Mouse (Mus musculus) right cerebral cortex, postnatal 4 days (tissue): ENCODE results near the gene Tm9sf2.
"Not testable (repeated sequence)": the region's sequence is repeated elsewhere in the genome, so short reads cannot be mapped to it uniquely, and the experiment has no call there.

Source experiments
- DNase-seq: peaks from one replicate; pipeline ENCODE4 v3.0.0-alpha.2; 2022

Gene Tm9sf2

GRCm38 (mm10) chr14:122101890-122102289 is 4.9 kb upstream of the Tm9sf2 start:
- DNase-seq = not testable (repeated sequence)

GRCm38 (mm10) chr14:122104881-122105280 is 2.0 kb upstream of the Tm9sf2 start:
- peak; percentile 87 for DNase-seq

- DNase-seq = no peak
Measured at GRCm38 (mm10) chr14:122105391-122106285, 1.2 kb upstream of the Tm9sf2 start.

DNA sequence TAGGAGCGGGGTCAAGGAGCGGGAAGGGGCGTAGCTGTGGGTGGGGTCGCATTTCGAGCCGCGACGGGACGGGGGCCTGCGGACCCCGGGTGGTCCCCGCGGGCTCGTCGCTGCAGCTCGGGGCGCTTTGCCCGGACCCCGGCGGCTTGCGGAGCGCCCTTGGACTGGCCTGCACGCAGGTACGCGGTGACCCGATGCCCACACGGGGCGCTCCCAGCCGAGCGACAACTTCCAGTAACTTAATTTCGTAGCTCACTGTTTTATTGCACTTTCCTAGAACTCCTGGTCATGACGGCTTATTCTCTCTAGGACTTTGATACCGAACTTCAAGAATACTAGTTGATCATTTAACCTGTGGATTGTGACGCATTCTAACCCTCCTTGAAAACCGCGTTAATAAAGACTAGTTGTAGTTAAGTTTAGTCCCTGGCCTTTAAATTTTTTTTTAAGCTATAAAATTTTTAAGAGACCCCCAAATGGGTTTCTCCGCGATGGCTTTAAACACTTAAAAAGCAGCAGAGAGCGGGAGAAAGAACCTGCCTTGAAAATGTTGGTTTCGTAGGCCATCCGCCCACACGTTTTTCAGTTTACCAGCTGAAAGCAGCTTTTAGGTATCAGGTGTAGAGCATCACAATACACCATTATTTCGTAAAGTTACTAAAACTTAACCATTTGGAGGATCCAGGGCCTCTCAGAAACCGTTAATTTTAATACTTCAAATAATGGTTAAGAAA is 810 bp downstream of the Tm9sf2 start:
- DNase-seq = peak; percentile 24

DNA sequence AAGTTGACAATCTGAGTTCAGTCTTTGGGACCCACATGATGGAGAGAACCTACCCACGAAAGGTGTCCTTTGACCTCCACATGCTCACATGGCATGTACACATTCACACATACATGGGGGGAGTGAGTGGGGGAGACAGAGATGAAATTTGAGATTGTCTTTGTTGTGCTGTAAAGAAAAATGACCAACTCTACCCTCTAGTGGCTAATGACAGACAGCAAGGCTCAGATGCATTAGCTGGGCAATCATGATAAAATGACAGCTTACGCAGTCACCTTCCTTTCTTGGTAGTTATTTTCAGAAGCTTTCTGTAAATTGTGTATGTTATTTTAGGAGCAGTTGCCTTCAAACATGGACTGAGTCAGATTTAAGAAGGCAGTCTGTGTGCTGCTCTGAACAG is 4.8 kb downstream of the Tm9sf2 start:
- DNase-seq = no peak

DNA sequence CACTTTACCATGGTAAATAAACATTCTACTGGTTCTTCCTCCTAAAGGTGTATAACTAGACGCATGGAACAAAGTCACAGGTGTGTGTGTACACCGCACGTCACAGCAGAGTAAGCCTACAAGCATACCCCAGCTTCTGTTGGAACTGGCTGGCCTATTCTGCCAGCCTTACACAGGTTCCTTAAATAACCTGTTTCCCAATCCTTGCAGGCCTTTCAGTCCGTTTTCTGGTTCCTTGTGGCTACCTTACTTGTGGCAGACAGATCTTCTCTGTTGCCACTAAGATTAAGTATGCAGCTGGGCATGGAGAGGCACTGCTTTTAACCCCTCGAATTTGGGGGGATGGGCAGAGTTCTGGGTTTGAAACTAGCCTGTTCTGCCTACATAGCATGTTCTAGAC is 5.5 kb downstream of the Tm9sf2 start:
- DNase-seq = no peak

DNA sequence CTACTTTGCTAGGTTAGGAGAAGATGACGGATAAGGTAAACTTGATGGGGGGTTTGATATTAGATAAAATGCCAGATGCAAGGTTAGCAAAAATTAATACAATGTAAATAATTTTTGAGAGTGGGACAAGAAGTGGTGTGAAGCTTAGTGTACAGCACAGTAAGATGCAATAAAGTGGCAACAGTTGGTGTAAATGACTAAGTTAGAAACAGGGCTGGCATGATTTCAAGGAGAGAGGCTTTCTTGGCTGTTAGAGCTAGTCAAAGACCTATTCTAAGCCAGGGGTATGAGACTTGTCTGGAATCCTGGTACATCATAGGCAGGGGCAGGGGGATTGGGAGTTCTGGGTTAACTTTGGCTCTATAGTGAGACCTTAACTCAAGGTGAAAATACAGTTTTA is 9.4 kb downstream of the Tm9sf2 start:
- no peak for DNase-seq

GRCm38 (mm10) chr14:122130111-122130797 is 23.4 kb downstream of the Tm9sf2 start:
- no peak for DNase-seq

DNA sequence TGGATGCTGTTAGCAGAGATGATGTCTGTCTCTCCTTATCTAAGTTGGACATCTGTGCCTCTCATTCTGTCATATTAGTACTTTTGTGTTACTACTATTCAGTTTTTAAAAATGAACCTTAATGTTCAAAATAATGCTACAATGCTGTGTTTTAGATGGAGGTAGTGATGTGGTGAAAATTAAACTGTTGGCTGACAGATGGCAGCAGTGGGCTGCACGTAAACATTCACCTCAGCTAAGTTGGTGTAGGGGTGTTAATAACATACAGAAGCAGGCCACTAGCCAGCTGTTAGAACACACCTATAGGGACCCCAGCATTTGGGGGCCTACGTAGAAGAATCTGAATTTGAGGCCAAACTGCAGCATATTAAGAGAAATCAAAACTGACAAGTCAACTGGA is 24.8 kb downstream of the Tm9sf2 start:
- no peak for DNase-seq

DNA sequence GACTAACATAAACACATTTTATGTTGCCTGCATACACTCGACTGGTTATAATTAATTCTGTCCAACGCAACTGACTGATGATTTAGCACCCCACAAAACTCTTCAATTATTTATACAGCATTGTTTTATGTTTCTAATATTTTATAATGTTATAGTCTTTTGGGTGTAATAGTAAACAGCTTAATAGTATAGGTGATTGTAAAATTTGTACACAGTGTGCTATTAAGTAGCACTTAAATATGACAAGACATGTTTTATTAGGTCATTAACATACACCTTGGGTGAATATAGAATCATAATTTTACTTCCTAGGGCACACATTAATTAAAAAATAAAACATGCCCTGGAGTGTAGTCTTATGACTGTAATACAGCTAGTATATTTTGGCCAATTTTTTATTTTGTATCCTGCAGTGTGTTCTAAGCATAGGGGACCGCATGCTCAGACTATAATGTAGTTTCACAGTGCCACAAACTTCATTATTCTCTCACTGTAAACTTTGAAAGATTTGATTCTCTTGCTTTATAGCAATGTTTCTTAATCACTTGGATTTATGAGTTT is 29.6 kb downstream of the Tm9sf2 start:
- no peak for DNase-seq

DNA sequence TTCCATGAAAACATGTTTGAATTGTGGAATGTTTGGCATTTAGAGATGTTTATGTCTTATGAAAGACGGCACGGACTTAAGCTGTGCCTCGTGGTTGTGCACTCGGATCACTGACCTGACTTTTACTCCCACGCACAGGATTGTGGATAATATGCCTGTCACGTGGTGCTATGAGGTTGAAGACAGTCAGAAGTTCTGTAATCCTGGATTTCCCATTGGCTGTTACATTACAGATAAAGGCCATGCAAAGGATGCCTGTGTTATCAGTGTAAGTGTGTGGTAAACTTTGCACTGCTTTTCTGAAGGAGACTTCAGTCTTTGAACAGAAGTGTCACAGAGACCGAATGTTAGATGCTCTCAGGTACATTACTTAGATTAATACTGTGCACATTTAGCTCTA is 30.4 kb downstream of the Tm9sf2 start:
- no peak for DNase-seq

DNA sequence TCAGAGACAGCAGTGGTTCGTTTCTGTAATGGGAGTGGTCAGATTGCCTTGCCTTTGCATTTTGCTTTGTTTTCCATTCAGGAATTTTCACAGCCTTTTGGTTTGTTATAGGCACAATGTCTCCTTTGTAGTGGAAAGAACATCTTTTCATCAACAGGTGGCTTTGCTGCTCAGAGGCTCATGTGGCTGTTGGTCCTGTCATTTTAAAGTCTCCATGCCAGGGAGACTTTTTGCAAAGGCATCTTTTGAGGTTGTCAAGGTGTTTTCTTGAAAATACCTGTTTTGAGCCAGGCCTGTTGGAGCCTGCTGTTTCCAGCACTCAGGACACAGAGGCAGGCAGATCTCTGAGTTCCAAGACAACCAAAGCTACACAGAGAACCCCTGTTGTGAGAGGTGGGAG is 33.3 kb downstream of the Tm9sf2 start:
- no peak for DNase-seq

- DNase-seq = no peak
Measured at GRCm38 (mm10) chr14:122143585-122144269, 36.9 kb downstream of the Tm9sf2 start.

DNA sequence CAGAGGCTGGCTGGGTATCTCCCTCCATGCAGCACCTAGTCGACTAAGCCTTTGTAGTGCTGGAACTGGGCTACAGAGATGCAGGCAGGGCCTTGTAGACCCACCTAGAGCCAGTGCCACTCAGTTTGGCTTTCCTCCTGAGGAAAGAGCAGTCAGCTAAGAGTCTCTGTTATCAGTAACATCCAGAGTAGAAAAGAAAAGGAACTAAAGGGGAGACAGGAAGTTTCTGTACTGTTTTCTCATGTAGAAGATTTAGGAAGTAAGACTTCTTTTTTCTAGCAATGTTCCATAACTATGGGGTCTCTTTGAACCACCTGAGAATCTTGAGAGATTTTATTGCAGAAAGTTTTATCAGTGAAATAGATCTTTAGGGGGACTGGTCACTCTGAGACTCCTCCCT is 38.5 kb downstream of the Tm9sf2 start:
- no peak for DNase-seq

GRCm38 (mm10) chr14:122150616-122151015 is 43.8 kb downstream of the Tm9sf2 start:
- DNase-seq = no peak

DNA sequence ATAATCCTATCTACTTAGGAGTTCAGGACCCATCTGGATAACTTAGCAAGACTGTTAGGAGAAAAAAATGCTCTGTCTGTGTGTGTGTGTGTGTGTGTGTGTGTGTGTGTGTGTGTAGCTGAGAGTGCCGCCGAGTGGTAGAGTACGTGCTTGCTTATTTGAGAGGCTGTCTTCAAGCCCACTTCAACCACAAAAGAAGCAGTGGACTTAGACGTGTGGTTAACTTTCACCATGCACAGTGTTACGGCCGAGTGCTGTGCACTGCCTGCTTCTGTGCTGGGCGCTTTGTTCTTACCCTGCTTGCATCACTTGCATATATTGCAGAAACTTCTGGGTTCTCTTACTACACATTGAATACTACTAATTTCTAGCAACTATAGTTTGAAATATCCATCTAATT is 50.9 kb downstream of the Tm9sf2 start:
- no peak for DNase-seq

DNA sequence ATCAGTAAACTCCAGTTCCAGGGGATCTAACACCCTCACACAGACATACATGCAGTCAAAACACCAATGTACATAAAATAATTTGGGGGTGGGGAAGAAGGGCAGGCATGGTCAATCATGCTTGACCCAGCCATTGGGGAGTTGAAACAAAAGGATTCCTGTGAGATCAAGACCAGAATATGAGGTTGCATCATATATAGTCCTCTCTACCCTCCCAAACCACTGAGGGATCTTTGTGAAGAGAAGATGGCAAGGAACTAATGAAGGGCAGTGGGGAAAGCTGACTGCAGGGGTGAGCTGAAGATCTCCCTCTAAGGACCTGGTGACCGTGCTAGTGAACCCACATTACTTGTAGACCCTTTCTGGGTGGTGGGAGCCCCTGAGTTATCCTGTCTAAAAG is 54.1 kb downstream of the Tm9sf2 start:
- DNase-seq = no peak

- DNase-seq = no peak
Measured at GRCm38 (mm10) chr14:122168912-122169311, 62.1 kb downstream of the Tm9sf2 start.

- no peak for DNase-seq
Measured at GRCm38 (mm10) chr14:122170202-122170781, 63.5 kb downstream of the Tm9sf2 start.

DNA sequence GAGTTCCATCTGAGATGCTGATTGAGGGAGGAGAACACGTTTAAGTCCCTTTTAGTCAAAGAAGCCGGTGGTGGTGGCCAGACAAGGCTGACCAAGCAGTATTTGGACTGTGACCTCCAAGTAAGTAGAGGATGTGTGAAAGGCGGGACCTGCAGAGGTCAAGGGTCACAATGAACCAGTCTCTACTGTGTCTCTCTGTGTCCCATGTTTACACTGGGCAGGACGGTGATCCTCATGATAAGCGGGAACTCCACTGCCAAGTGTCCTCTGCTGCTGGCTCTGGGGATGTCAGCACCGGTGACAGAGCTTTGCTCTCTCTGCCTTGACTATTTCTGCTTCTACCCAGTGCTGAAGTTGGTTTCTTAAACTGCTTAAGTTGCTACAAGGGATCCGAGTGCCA is 64.2 kb downstream of the Tm9sf2 start:
- no peak for DNase-seq

- no peak for DNase-seq
Measured at GRCm38 (mm10) chr14:122176263-122176798, 69.5 kb downstream of the Tm9sf2 start.

DNA sequence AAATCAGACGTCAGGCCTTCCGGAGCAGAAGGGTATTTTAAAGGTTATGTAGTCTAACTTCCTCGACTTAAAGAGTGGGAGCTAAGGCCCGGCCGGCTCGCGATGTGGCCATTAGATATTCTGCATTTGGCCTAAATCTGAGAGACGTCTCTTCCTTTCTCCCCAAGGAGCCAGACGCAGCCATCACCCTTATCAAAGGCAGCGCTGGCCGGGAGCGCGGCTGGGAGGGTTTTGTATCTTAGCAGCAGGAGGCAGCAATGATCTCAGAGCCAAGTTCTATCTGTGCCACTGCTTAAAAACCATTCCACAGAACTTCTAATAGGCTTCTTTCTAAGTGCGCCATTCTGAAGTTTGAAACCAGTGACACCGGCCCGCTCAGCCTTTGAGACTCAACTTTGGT is 72.4 kb downstream of the Tm9sf2 start:
- peak; percentile 22 for DNase-seq
